Mouse (Mus musculus): ENCODE data around the gene Smc6.
A peak's percentile ranks its signal among the peaks of the same experiment; 100 is the strongest.

Smc6 gene

GRCm38 (mm10) chr12:11265382-11266281 is at the start of gene Smc6, which contains the start of gene Gen1:
Smc6 (plus strand) TSS chr12:11265886.
Gen1 (minus strand) TSS chr12:11265801.
- DNase-seq: peak; percentile 96

GRCm38 (mm10) chr12:11216454-11216853 is 49.2 kb upstream of the Smc6 start:
- no peak for DNase-seq

DNA sequence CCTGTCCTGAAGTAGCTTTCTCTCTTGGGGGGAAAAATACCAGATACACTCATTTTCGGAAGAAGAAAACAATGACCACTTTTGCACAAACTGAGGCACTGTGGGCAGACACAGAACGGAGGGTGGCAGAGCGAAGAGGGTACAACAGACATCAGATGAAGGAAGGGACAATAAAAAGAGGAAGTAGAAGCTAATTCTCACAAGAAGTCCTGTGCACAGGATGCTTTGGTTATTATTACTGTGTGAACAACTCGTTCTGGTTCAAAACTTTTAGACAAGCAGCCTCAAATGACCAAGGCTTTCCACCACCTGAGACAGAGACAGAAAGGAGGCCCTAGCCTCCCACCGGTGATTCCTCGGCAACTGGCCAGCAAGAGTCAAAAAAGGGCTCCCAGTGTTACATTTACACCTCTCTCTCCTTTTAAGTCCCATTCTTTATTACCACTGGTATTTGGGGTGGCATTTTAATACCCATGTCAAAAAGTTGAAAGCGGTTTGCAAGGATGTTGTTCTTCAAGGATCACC is 47.9 kb upstream of the Smc6 start:
- no peak for DNase-seq

DNA sequence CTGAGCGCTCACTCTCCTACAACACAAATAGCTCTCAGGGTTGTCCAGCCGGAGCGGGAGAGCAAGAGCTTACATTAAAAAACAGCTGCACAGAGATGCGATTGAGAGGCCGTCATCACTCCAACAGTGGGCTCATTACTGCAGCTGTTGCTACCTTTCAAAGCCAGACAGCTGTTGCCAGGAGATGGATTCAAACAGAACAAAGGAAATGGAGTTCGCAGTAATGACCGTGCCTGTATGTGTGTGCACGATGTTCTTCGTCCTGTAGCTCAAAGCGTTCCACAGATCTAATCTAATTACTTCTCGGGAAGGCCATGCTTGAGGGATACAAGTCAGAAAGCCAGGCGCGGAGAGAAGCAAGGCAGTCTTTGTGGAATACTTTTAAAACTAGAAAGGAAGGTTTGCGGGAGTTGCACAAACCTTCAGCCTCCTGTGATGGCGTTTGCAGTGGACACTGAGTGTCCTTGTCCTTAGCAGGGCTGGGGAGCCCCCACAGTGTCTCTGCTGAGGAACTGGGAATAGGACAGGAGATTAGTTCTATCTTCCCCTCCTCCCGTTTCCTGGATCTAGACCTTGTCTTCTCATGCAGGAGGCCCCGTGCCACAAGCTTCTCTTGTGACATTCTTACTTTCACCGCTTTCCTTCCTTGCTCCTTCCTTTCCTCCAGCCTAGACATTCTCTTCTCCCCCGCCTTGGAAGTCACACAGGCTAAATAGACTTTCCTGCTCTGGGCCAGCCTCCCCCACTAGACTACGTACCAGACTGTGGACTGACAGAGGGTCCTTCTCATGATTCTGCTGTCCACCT is 44.0 kb upstream of the Smc6 start:
- no peak for DNase-seq

DNA sequence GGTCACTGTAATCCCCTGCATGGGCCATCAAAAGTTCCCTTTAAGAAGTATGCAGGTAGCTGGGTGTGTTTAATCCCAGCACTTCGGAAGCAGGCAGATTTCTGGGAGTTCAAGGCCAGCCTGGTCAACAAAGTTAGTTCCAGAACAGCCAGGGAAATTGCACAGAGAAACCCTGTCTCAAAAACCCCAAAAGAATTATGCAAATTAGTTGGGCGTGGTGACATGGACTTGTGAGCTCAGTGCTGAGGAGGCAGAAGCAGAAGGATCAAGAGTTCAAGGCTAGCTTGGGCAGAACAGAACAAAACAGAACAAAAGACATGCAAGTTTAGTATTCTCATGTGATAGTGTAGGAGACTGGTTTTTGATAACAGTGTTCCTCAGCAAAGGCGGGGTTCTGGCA is 43.1 kb upstream of the Smc6 start:
- DNase-seq: no peak

- no peak for DNase-seq
These were observed 42.6 kb upstream of the Smc6 start for GRCm38 (mm10) chr12:11223090-11223489.

GRCm38 (mm10) chr12:11224722-11225121 is 41.0 kb upstream of the Smc6 start:
- DNase-seq: no peak

DNA sequence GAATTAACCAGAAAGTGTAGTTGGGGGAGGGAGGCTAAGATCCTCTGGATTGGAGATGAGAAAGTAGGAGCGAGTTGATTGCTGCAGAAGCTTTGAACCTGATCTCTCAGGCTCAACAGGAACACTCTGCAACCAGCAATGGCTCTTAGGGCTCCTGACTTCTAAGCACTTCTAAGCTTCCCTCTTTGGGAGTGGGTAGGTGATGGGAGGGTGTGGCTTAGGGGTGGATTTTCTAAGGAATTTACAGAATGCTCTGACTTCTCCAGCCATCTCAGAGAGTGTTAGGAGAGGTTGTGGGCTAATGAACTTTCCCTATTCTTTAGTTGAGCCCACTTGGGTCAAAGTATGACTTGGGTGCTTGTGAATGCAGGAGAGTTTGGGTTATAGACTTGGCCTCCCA is 39.6 kb upstream of the Smc6 start:
- no peak for DNase-seq

- DNase-seq: no peak
These were observed 39.0 kb upstream of the Smc6 start for GRCm38 (mm10) chr12:11226529-11227268.

- no peak for DNase-seq
These were observed 35.4 kb upstream of the Smc6 start for GRCm38 (mm10) chr12:11230267-11230666.

DNA sequence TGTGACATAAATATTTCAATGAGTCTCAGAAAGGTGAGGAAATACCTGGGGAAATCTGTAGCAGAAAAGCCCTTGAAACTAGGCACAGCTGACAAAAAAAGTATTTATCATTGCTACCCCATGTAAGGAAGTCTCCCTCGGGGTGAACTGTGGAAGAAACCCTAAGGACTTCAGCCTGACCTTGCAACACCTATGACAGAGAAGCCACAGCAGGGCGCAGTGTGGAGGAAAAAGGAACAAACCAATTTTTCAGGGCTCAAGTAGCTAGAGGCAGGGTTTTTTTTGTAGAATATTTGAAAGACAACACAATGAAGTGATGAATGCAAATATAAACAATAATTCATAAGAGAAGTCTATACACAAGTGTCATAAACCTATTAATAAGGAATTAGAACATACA is 29.7 kb upstream of the Smc6 start:
- no peak for DNase-seq

- DNase-seq: no peak
These were observed 18.2 kb upstream of the Smc6 start for GRCm38 (mm10) chr12:11247460-11247859.

GRCm38 (mm10) chr12:11250322-11250721 is 15.4 kb upstream of the Smc6 start:
- no peak for DNase-seq

DNA sequence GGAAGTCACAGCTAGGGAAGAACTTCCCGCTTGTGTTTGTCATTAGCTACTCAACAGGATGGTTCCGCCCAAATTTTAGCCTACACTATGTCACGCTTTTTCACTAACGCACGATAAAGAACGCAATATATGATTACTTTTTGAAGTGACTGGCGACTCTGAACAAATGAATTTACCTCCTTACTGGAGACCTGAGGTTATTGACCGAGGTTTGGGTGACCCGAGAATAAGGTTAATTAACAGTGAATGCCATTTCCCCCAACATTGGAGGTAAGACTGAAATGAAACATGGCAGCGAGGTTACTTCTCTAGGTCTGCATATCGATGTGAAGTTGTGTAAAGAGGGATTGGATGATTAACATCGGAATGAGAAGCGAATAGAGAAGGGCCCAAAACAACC is 791 bp upstream of the Smc6 start:
- no peak for DNase-seq

DNA sequence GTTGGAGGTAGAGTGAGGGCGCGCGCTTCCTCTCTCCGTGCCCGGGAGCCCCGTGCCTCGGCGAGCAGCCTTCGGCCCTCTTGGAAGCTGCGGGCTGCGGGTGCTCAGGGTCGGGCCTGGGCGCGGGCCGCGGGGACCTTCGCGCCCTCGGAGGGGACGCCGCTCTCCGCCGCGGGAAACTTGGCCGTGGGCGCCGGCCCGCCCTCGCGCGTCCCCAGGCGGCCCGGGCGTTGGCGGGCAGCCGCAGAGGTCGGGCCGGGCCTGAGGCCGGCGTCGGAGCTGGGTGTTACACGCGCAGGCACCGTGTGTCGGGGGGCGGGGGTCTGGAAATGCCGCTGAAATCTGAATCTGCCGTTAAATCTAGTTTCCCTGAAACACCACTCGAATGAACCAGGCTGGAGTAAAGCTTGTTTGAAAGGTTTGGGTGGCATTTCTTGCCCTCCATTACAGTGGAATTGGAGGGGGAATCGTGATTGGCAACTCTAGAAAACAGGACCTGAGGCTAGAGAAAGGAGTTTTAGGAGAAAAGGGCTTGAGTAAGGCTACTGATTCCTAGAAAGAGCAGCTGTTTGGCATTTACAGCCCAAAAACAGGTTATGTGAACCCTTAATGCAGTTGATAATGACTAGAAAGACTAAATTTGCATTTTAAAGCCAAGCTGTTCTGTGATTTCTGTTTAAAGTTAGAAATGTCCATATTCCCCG is 748 bp downstream of the Smc6 start:
- DNase-seq: peak; percentile 56

DNA sequence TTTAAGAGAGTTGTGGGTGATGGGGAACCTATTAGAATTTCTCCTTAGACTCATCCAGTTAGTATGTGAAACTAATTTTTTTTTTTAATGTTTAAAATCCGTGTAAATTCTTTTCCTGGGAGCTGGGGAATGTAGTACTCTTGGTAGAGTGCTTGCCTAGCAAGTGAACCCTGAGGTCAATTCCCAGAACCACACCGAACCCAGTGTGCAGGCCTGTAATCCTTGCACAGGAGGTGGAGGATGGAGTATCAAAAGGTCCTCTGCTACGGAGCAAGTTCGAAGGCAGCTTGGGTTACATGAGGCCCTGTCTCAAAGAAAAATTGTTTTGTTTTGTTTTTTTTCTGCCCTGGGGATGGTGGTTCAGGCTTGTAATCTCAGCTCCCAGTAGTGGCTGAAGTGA is 1.3 kb downstream of the Smc6 start:
- DNase-seq: no peak

GRCm38 (mm10) chr12:11272568-11272967 is 6.9 kb downstream of the Smc6 start:
- DNase-seq: no peak

- no peak for DNase-seq
These were observed 7.5 kb downstream of the Smc6 start for GRCm38 (mm10) chr12:11273185-11273584.

DNA sequence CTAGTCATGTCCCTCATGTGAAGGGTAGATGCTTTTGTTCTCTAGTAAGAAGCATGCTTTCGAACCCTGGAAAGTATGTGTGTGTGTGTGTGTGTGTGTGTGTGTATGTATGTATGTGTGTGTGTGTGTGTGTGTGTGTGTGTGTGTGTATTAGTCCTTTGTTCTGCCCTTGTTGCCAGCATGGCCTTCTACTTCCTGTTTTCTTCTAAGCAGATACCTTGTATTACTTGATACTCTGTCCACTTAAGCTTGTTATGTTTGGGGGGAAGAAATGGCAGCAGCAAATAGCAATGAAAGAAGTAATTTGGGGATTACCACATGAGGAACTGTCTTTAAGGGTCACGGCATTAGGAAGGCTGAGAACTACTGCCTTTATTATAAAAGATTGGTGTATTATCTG is 10.9 kb downstream of the Smc6 start:
- no peak for DNase-seq

DNA sequence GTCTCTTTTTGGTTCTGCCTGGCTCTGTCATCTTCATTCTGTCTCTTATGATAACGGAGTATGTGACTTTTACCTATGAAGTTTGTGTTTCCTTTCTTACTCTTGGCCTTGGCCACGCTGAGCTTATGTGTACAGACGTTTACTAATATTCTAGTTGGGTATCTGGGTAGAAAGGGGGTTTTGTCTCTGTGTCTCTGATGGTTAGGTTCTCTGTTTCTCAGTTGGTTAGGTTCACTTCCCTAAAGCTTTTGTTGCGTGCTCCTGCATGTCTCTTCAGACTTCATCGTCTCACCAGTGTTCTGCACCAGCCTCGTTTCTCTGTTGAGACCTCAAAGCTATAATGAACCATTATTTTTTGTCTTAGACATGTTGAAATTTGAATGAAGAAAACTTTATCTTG is 11.5 kb downstream of the Smc6 start:
- DNase-seq: no peak

DNA sequence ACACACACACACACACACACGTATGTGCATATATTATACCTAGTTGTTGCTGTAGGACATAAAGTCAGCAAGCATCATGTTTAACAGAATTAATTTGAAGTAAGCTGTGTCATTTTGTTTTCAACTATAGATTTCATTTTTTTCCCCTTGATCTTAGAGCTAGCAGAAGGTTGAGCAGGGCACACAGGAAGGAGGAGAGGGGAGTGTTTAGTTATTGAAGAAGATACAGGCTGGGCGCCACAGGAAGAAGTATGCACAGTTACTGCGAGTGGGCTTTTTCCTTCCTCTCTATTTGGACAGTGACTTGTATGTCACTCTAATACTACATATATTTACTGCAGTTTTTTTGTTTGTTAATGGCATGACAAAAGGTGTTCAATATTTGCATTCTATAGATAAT is 14.2 kb downstream of the Smc6 start:
- DNase-seq: no peak

DNA sequence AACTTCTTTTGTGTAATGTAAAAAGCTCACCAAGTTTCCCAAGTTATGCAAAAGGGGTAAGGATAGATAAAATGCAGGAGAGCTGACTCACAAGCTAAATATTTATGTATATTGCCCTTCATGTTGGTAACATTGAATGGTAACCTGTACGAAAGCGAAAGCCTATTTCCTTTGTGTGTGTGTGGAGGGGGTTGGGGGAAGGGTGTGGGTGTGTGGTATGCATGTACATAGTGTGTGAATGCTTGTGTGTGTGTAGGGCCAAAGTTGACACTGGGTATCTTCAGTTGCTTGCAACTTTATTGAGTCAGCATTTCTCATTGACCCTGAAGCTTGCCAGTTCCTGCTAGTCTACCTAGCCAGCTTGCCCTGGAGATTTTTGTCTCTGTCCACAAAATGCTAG is 15.9 kb downstream of the Smc6 start:
- no peak for DNase-seq
